Mouse (Mus musculus): ENCODE results near the gene Slc15a2. TPM values are rescaled to one million over a fixed set of nuclear protein-coding genes. Genes with fewer than 3 reads are reported as not detected.

Gene Slc15a2
- 10 to 100 TPM; 40.0 to 46.5 TPM for total RNA-seq (2021)
- long read RNA-seq, experiment 1, transcript Slc15a2-201 (22 exons, 3,994 nt): major isoform, 10 of 24 reads
- long read RNA-seq, experiment 1, partial matches to known transcripts: 2 of 24 reads
- long read RNA-seq, experiment 1, other reads (novel, unspliced or antisense): 7 of 24 reads
- long read RNA-seq, experiment 2, transcript Slc15a2-201 (22 exons, 3,994 nt): major isoform, 21 of 33 reads
- long read RNA-seq, experiment 2, partial matches to known transcripts: 0 of 33 reads
- long read RNA-seq, experiment 2, other reads (novel, unspliced or antisense): 8 of 33 reads

GRCm38 (mm10) chr16:36784594-36785313, at the start of gene Slc15a2:
Slc15a2 (minus strand) TSS chr16:36784962.
- Histone ChIP-seq H3K27ac (peak within 1 kb of the TSS; percentile 86), H3K4me3 (peak within 1 kb of the TSS; percentile 50)
- peak; percentile 57 to 61 for DNase-seq (ENCODE audit: low spot score in 2 of 2)
- no peak for TF ChIP-seq CTCF (conservative IDR thresholded peaks at IDR 0.05)

DNA sequence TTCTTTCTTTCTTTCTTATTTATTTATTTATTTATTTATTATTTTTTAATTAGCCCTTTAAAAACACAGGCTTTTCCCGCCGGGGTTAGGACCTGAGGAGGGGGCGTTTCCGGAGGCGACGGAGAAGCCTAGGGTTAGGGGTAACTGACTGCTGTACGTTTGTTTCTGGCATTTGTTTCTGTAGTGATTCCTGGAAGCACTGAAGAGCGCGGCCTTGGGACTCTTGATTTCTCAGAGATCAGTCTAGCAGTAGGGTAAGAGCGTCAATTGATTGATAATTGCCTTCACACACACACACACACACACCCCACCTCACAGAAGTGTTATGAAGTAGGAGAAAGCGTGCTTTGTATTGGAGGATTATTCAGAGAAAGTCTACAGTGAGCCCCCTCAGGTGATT, 44.1 kb upstream of the Slc15a2 start:
- Histone ChIP-seq H3K4me3 (peak overlapping the region; percentile 85), H3K27ac (peak overlapping the region; percentile 88)
- DNase-seq (ENCODE audit: low spot score in 2 of 2): no peak
- TF ChIP-seq CTCF (conservative IDR thresholded peaks at IDR 0.05): no peak

DNA sequence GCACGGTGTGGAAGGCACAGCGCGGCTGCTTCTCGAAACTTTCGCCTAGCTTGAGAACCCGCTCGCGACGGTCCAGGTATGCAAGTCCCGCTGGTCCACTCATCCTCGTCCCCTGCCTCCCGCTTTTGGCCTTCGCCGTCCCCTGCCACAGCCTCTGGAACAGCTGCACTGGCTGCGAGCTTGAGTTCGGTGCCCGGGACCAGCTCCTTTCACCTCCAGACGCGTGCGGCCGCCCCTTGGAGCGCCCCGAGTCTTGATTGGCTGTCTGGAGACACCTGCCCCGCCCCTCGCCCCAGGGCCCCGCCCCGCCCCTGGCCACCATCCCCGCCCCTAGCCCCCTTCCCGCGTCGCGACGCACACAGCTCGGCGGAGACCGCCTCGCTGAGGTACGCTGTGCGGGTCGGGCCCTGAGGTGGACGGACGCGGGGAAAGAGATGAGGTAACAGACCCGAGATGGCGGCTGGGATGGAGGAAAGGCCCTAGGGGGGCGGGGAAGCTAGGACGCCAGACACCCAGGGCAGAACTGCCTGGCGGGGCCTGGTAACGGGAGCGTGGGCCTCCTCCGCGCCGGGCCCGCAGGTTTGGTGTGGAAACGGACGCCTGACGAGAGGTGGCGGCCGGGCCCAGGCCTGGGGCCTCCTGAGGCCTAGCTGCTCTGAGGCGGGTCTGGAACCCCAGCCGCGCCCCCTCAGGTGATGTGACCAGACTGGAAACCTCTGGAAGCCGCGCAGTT, 43.5 kb upstream of the Slc15a2 start, which contains the start of gene Iqcb1:
Gene Iqcb1, plus strand, starts transcription at position 332 of the 733 bp plus-strand sequence.
- no peak for TF ChIP-seq CTCF (conservative IDR thresholded peaks at IDR 0.05)
- peak within 1 kb of the TSS; percentile 85 for H3K4me3 ChIP-seq
- DNase-seq (ENCODE audit: low spot score in 2 of 2): peak; percentile 75 to 81
- H3K27ac ChIP-seq: peak within 1 kb of the TSS; percentile 88

DNA sequence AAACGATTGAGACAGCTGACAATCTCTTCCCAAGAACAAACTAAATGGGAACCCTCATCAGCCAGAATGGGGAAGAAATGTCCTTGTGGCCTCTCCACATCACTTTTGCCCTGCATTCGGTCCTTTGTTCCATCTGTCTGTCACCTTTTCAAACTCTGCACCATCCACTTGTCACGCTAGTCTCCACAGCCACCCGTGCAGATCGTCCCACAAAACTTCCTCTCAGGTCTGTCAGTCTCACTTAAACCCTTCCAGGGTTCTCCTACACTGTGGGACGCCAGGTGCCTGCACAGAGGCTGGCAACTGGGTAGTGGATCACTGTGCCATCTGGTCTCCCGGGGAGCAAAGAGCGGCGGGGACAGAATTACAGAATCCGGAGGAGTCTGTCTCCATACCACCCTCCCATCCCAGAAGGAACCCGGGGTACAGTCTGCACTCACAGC, 42.9 kb upstream of the Slc15a2 start:
- Histone ChIP-seq H3K4me3 (peak overlapping the region; percentile 85), H3K27ac (no peak overlapping the region; the same call in 1 of the 2 replicates)
- TF ChIP-seq CTCF (conservative IDR thresholded peaks at IDR 0.05): no peak
- DNase-seq (ENCODE audit: low spot score in 2 of 2): no peak

- TF ChIP-seq CTCF (conservative IDR thresholded peaks at IDR 0.05): no peak
- H3K4me3 ChIP-seq: no peak overlapping the region
- H3K27ac ChIP-seq: no peak overlapping the region
- no peak for DNase-seq (ENCODE audit: low spot score in 2 of 2)
Measured at GRCm38 (mm10) chr16:36821474-36821873, 36.7 kb upstream of the Slc15a2 start.

DNA sequence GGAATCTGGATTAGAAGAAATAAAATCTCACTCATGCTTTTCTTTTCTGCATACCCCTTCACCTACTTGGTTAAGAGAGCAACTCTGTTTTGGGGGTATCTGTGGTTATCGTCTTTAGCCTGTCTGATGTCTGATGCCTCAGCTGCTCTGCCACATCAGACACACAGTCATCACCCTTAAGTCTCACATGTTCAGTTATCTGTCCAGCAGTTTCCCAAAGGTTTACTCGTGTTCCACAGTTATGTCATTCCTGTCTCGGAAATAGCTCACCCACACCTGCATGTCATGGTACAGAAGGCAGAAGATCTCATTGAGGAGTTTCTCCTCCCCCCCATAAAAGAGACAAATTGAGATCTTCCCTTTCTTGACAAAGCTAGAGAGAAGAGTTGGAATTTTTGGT, 36.0 kb upstream of the Slc15a2 start:
- no peak for DNase-seq (ENCODE audit: low spot score in 2 of 2)
- no peak for TF ChIP-seq CTCF (conservative IDR thresholded peaks at IDR 0.05)
- Histone ChIP-seq H3K4me3 (no peak overlapping the region), H3K27ac (no peak overlapping the region)

- TF ChIP-seq CTCF (conservative IDR thresholded peaks at IDR 0.05): no peak
- no peak for DNase-seq (ENCODE audit: low spot score in 2 of 2)
- Histone ChIP-seq H3K4me3 (no peak overlapping the region), H3K27ac (no peak overlapping the region)
Measured at GRCm38 (mm10) chr16:36820016-36820415, 35.3 kb upstream of the Slc15a2 start.

DNA sequence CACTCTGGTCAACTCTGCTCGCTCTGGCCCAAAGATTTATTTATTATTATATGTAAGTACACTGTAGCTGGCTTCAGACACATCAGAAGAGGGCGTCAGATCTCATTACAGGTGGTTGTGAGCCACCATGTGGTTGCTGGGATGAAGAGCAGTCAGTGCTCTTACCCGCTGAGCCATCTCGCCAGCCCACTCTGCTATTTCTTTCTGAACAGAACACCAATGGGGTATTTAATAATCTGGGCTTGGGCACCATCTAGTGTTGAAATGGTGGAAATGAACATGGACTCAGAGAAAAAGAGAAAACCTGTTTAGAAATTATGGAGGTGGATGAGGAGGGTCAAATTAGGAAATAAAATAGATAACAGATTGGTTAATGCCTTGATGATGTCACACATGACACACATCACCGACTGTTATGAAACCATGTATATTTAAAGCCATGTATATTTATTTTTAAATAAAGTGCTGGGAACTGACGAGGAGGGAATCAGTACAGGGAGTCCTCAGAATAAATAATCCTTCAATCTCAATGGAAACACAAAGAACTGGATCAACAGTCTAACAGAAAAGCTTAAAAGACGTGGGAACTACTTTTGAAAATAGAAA, 32.7 kb upstream of the Slc15a2 start:
- Histone ChIP-seq H3K4me3 (no peak overlapping the region), H3K27ac (no peak overlapping the region)
- DNase-seq (ENCODE audit: low spot score in 2 of 2): peak; percentile 77 to 90
- peak; percentile 93 for TF ChIP-seq CTCF (conservative IDR thresholded peaks at IDR 0.05)

DNA sequence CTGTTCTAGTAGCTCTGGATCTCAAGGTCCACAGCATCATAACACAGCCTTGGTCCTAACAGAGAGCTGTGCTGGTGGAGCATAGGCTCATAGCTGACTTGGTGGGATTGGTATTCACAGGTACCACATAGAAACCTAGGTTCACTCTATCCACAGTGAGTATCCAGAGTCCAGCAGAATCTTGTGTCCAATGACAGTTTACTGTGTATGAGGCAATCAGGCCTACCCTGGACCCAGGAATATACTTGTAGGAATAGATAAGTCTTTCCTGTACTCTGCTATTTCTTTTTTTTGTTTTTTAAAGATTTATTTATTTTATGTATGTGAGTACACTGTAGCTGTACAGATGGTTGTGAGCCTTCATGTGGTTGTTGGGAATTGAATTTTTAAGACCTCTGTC, 32.2 kb upstream of the Slc15a2 start:
- no peak for DNase-seq (ENCODE audit: low spot score in 2 of 2)
- H3K27ac ChIP-seq: no peak overlapping the region
- no peak overlapping the region for H3K4me3 ChIP-seq
- TF ChIP-seq CTCF (conservative IDR thresholded peaks at IDR 0.05): no peak

DNA sequence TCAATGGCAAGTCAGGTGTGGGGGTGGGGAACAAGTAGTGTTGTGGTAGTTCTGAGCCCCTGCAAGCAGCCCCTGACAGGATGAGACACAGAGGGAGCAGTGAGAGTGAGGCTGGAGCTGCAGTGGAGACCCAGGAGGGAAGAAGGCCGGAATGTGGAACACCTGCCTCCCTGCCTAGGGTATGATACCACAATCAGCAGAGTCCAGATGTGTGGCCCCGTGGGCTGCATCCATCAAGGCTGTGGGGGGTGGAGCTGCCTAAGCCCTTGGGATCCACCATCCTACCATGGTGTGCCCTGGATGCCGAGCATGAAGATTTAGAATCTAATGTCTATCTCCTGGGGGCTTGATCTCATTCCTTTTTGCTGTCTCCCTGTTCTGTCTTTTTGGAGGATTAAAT, 28.9 kb upstream of the Slc15a2 start:
- Histone ChIP-seq H3K27ac (no peak overlapping the region), H3K4me3 (no peak overlapping the region)
- DNase-seq (ENCODE audit: low spot score in 2 of 2): no peak
- no peak for TF ChIP-seq CTCF (conservative IDR thresholded peaks at IDR 0.05)

DNA sequence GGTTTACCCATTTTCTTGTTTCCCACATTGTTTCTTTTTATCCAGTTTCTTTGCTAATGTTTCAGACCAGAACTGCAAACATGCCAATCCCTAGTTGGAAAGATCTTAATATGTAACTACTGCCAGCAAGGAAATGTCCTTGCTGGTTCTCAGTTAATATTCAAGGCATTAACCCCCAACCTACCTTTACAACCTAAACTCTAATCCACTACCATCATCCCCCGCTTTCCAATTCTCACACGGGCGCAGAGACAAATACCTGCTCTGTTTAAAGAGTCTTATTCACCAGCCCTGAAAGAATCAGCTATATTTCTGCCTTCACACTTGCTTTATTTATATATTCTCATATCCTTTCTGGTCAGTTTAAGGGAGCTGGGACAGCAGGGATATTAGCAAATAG, 23.9 kb upstream of the Slc15a2 start:
- Histone ChIP-seq H3K27ac (no peak overlapping the region), H3K4me3 (no peak overlapping the region)
- no peak for DNase-seq (ENCODE audit: low spot score in 2 of 2)
- TF ChIP-seq CTCF (conservative IDR thresholded peaks at IDR 0.05): no peak

DNA sequence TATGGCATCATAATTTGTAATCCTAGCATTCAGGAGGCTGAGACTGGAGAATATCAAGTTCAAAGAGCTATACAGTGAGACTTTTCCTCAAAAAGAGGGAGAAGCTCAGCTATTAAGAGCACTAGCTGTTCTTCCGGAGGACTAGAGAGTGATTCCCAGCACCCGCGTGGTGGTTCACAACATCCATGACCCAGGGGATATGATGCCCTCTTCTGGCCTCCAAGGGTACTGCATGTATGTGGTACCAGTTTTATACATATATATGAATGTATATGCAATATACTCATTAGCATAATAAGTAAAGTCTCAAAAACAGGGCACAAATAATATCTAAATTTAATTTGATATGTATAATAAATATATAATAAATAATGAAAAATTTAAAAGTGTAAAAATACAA, 17.6 kb upstream of the Slc15a2 start:
- Histone ChIP-seq H3K4me3 (no peak overlapping the region), H3K27ac (no peak overlapping the region)
- peak; percentile 60 for TF ChIP-seq CTCF (conservative IDR thresholded peaks at IDR 0.05)
- no peak for DNase-seq (ENCODE audit: low spot score in 2 of 2)

- no peak for TF ChIP-seq CTCF (conservative IDR thresholded peaks at IDR 0.05)
- Histone ChIP-seq H3K4me3 (no peak overlapping the region), H3K27ac (no peak overlapping the region)
- DNase-seq (ENCODE audit: low spot score in 2 of 2): no peak
Measured at GRCm38 (mm10) chr16:36798334-36798733, 13.6 kb upstream of the Slc15a2 start.

All from layer of hippocampus, adult 2 months (tissue).